Mouse (Mus musculus) limb, embryonic 14.5 days (tissue): ENCODE data around the gene Zbtb4. TPM values are rescaled to one million over a fixed set of nuclear protein-coding genes. Genes with fewer than 3 reads are reported as not detected.

ENCODE experiments used
- ATAC-seq: fragments of 200-750 bp; cut with Nextera tagmentation; 2 replicates; pipeline ENCODE4 v1.8.0; 2017; ENCODE audit warnings: low read depth, moderate number of reproducible peaks, moderate TSS enrichment; ENCODE audit not compliant: low FRiP score
- DNase-seq: peaks from one replicate; pipeline ENCODE4 v3.0.0-alpha.2; 2015; ENCODE audit warnings: low spot score
- H3K27ac ChIP-seq: fragments of 300-500 bp; sonication (generic); replicated peaks from 2 replicates; pipeline ENCODE4 v1.5.1; 2014; ENCODE audit warnings: low read depth, mild to moderate bottlenecking, low read length, moderate library complexity, mixed read lengths
- H3K27me3 ChIP-seq: fragments of 300-500 bp; sonication (generic); 2 replicates; pipeline ENCODE4 v1.6.1; 2014; ENCODE audit warnings: low read length, mixed read lengths; ENCODE audit not compliant: control insufficient read depth, insufficient read depth
- H3K36me3 ChIP-seq: fragments of 300-500 bp; sonication (generic); 2 replicates; pipeline ENCODE4 v1.6.1; 2014; ENCODE audit warnings: mild to moderate bottlenecking, low read length, moderate library complexity, mixed read lengths; ENCODE audit not compliant: control insufficient read depth, insufficient read depth
- H3K4me1 ChIP-seq: fragments of 300-500 bp; sonication (generic); 2 replicates; pipeline ENCODE4 v1.6.1; 2014; ENCODE audit warnings: antibody characterized with exemption, low read length, mixed read lengths; ENCODE audit not compliant: control insufficient read depth, insufficient read depth
- H3K4me2 ChIP-seq: fragments of 300-500 bp; sonication (generic); replicated peaks from 2 replicates; pipeline ENCODE4 v1.6.1; 2014; ENCODE audit warnings: low read depth, mild to moderate bottlenecking, low read length, moderate library complexity; ENCODE audit not compliant: severe bottlenecking
- H3K4me3 ChIP-seq: fragments of 300-500 bp; sonication (generic); replicated peaks from 2 replicates; pipeline ENCODE4 v1.5.1; 2014; ENCODE audit warnings: low read length
- H3K9ac ChIP-seq: fragments of 300-500 bp; sonication (generic); 2 replicates; pipeline ENCODE4 v1.6.1; 2014; ENCODE audit warnings: mild to moderate bottlenecking, low read depth, low read length, moderate library complexity; ENCODE audit not compliant: severe bottlenecking
- H3K9me3 ChIP-seq: fragments of 300-500 bp; sonication (generic); 2 replicates; pipeline ENCODE4 v1.6.1; 2016; ENCODE audit warnings: low read length; ENCODE audit not compliant: control insufficient read depth
- POLR2A ChIP-seq: fragments of 200-500 bp; IDR thresholded peaks from 2 replicates; pipeline ENCODE4 v1.8.0; 2012; ENCODE audit warnings: inconsistent platforms, mild to moderate bottlenecking, moderate library complexity, borderline replicate concordance; ENCODE audit not compliant: insufficient read depth, insufficient read length; ENCODE audit errors: extremely low read depth
- WGBS: fragments of 180-500 bp; shearing (Covaris S2); extraction: QIAGEN DNeasy Blood & Tissue Kit; methylation state at CpG from one replicate; pipeline ENCODE4 v1.1.7; 2014; 5-methylcytosine and 5-hydroxymethylcytosine counted together
- polyA plus RNA-seq, 2 experiments: library from polyadenylated mRNA; depleted of rRNA in 1 of 2; stranded (reverse) in 1 of 2; unstranded in 1 of 2; fragments of >200 nt; fragmentation: Nextera tagmentation in 1 of 2; extraction: Ambion mirVana in 1 of 2; gene quantifications; 2 replicates each; pipeline versions ENCODE4 v1.2.1 to v1.2.3; 2012 to 2014

The Zbtb4 gene
- 12.8 and 14.3 TPM in 2 replicates for polyA plus RNA-seq (2012; rRNA removed)
- 4.1 and 5.0 TPM in 2 replicates for polyA plus RNA-seq (2014; fragmentation: Nextera tagmentation; extraction: Ambion mirVana)

DNA sequence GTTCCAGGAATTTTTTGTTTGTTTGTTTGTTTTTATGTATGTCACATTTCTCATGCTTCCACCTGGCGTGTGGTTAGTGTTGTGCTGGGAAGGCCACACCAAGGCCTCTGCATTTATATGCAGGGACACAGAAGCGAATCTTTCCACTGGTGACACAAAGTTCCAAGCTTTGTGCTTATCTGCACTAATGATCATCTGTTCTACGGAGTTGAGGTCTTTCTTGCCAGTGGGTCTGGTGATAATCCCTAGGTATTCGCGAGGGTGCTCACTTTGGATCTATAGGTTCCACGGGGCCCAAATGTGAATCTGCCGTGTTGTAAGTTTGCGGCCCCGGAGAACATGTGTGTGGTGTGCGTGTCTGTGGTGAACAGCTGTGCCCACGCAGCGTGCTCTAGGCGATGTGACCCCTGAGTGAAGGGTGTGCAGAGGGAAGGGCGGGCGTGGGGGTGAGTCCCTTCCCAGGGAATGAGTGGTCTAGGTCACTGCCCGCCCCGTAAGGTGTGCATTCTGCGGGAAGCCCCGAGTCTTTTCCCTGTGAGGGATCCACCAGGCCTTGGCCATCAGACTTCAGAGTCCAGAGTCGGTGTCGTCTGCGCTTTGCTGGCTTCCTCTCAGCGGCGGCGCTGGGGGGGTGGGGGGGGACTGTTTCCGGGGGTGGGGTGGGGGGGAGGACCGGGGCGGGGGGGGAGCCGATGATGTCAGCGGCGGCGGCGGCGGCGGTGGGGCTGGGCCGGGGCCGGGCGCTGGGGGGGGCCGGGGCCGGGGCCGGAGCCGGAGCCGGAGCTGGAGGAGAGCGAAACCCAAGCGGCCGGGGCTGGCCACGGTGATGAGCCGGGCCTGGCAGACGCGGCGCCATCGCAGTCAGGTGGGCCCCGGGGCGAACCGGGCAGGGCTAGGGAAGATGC is at the start of gene Zbtb4:
TSS of gene Zbtb4 (plus strand) at position 692 of the 905 bp plus-strand sequence.
- Histone ChIP-seq H3K4me1 (peaks cover 26% of the 10 kb centered on the region), H3K27ac (peak within 1 kb of the TSS; percentile 93), H3K9me3 (no peaks in the 10 kb centered on the region), H3K4me2 (peak within 1 kb of the TSS; percentile 81), H3K27me3 (no peaks in the 10 kb centered on the region), H3K36me3 (0 out of 2 replicates have a peak, but pooled peaks cover 4% of the 10 kb centered on the region), H3K4me3 (peak within 1 kb of the TSS; percentile 92), H3K9ac (peak within 1 kb of the TSS; percentile 94)
- TF ChIP-seq POLR2A, result no peak
- 31% methylated on average over 17 of the region's 55 CpGs for WGBS
- no peak for DNase-seq
- peak; percentile 66 for ATAC-seq

DNA sequence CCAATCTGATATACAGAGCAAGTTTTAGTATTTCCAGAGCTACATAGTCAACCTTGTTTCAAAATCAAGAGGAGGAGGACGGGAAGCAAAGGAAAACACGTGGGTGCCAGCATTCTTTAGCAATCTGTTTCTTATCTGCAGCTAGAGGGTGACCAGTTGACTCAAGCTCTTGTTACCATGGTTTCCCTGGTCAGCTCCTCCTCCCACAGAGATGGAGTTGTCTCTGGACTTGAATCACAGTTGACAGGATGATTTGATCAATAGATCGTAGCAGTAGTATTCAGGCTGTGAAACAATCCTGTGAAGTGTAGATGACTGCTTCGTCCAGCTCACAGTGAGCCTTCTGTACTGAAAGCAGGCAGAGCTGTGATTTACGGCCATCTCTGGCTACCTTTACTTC is 49.8 kb upstream of the Zbtb4 start:
- no peaks in the 10 kb centered on the region for H3K36me3 ChIP-seq
- H3K9me3 ChIP-seq, result no peaks in the 10 kb centered on the region
- H3K27me3 ChIP-seq, result no peaks in the 10 kb centered on the region
- TF ChIP-seq POLR2A, result no peak
- 8% methylated on average over 5 of the region's 5 CpGs for WGBS
- 0 out of 2 replicates have a peak overlapping the region, but pooled peaks have one; percentile 16 for H3K9ac ChIP-seq
- no peak overlapping the region; the same call in 1 of the 2 replicates for H3K27ac ChIP-seq
- H3K4me2 ChIP-seq, result no peak overlapping the region
- H3K4me3 ChIP-seq, result no peak overlapping the region
- peak; percentile 45 for DNase-seq
- ATAC-seq, result 0 out of 2 replicates have a peak, but pooled peaks have one; percentile 30
- 0 out of 2 replicates have a peak, but pooled peaks cover 5% of the 10 kb centered on the region for H3K4me1 ChIP-seq

DNA sequence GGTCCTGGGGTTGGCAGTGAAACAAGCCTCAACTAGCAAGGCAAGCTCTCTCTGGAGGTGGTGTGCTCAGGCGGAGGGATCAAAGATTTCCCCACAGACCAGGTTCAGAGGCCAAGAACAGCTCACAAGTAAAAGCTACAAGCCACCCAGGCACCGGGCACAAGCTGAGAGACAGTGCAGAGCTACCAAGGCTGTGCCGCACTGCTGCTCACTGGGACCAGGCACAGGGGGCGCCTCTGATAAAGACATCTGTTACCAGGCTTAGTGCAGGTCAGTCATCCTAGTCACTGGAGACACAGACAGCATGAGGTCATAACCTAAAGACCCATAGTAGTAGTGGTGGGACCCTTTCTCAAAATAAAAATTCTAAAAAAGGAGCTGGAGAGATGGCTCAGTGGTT is 48.8 kb upstream of the Zbtb4 start:
- H3K27me3 ChIP-seq, result no peaks in the 10 kb centered on the region
- no peaks in the 10 kb centered on the region for H3K9me3 ChIP-seq
- H3K4me3 ChIP-seq, result no peak overlapping the region
- 0 out of 2 replicates have a peak, but pooled peaks cover 5% of the 10 kb centered on the region for H3K4me1 ChIP-seq
- no peak for ATAC-seq
- H3K9ac ChIP-seq, result no peak overlapping the region
- WGBS, result 55% methylated on average over 4 of the region's 4 CpGs
- H3K4me2 ChIP-seq, result no peak overlapping the region
- H3K27ac ChIP-seq, result no peak overlapping the region
- no peaks in the 10 kb centered on the region for H3K36me3 ChIP-seq
- no peak for DNase-seq
- TF ChIP-seq POLR2A, result no peak

DNA sequence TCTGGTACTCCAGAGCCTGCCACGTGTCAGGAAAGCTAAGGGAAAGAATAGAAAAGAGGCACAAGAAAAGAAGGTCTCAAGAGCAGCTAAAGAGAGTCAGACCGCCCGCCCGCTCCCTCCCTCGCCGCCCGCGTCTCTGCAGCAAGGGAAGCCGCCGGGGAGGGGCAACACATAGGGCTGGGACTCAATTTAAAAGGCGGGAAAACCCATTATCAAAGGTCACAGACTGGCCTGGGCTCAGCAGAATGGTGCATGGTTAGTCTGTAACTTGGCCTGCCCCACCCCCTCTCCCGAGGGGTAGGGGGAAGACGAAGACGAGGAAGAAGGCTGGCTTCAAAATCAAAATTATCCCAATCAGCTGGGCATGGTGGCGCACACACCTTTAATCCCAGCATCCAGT is 47.1 kb upstream of the Zbtb4 start:
- no peak for DNase-seq
- Histone ChIP-seq H3K9ac (no peak overlapping the region), H3K4me2 (no peak overlapping the region), H3K27ac (no peak overlapping the region), H3K4me1 (0 out of 2 replicates have a peak, but pooled peaks cover 5% of the 10 kb centered on the region), H3K9me3 (no peaks in the 10 kb centered on the region), H3K27me3 (no peaks in the 10 kb centered on the region), H3K4me3 (no peak overlapping the region), H3K36me3 (no peaks in the 10 kb centered on the region)
- ATAC-seq, result no peak
- no peak for TF ChIP-seq POLR2A
- WGBS, result 28% methylated on average over 15 of the region's 15 CpGs

DNA sequence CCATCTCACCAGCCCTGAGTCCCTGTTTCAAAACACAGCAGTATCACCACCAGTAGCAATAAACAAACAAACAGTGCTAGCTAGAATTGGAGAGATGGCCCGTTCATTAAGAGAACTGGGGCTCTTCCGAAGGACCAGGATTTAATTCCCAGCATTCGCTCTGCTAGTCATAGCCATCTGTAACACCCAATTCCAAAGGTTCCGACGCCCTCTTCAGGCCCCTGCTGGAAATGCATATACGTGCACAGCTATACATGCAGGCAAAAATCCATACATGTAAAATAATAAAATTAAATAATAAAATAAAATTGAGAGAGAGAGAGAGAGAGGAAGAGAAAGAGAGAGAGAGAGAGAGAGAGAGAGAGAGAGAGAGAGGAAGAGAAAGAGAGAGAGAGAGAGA is 46.3 kb upstream of the Zbtb4 start:
- Histone ChIP-seq H3K4me1 (0 out of 2 replicates have a peak, but pooled peaks cover 5% of the 10 kb centered on the region), H3K27me3 (no peaks in the 10 kb centered on the region), H3K27ac (no peak overlapping the region), H3K36me3 (no peaks in the 10 kb centered on the region), H3K4me3 (no peak overlapping the region), H3K9me3 (no peaks in the 10 kb centered on the region), H3K4me2 (no peak overlapping the region), H3K9ac (no peak overlapping the region)
- no peak for TF ChIP-seq POLR2A
- DNase-seq (no peak), ATAC-seq (no peak)
- WGBS, result 69% methylated on average over 6 of the region's 6 CpGs
